Mouse (Mus musculus) thymus, adult 2 months (tissue): ENCODE results near the gene Sez6l.

Source experiments
- CTCF ChIP-seq: fragments of 200-500 bp; IDR thresholded peaks from 2 replicates; pipeline ENCODE4 v1.5.1; 2012; ENCODE audit warnings: mild to moderate bottlenecking, control low read depth, low read length, moderate library complexity, borderline replicate concordance; ENCODE audit not compliant: control insufficient read depth, poor library complexity, insufficient read depth; ENCODE audit errors: extremely low read depth
- POLR2A ChIP-seq: fragments of 200-500 bp; IDR thresholded peaks from 2 replicates; pipeline ENCODE4 v1.6.1; 2012; ENCODE audit warnings: mild to moderate bottlenecking, low read length, control low read depth, moderate library complexity; ENCODE audit not compliant: control insufficient read depth, poor library complexity, insufficient read depth; ENCODE audit errors: extremely low read depth

DNA sequence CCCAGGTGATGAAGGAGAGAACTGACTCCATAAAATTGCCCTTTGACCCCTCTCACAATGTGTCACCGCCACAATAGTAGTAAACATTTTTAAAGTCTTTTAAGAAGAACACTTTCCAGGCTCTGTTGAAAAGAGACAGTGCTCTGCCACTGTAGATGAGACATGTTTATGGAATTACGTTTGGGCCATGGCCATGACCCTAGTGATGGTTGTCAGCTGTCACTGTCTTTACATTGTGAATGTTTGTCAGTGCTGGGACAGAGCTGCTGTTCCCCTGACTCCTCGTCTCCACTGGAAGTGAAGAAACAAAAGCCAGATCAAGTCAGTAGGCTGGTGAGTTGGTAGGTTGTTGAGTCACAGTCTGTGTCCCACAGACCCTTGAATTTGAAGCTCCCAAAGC, 174.5 kb downstream of the Sez6l start:
- TF ChIP-seq CTCF, result no peak
- TF ChIP-seq POLR2A, result no peak
